Mouse (Mus musculus): ENCODE data around the gene Gm648.

- TF ChIP-seq CTCF (IDR thresholded peaks at IDR 0.05; ENCODE audit: control insufficient read depth, insufficient read depth, insufficient replicate concordance, low read depth, low read length) (no peak), POLR2A (IDR thresholded peaks at IDR 0.05; ENCODE audit: control insufficient read depth, low read depth, low read length) (no peak)
Observed at GRCm38 (mm10) chrX:56572465-56572864, 23.1 kb upstream of the Gm648 start.

Data from testis, adult 2 months (tissue).